Mouse (Mus musculus) myocyte (in vitro differentiated cells): ENCODE measurements around the gene Csf1.

Source experiments
- CEBPB ChIP-seq: IDR thresholded peaks from 2 replicates; pipeline ENCODE4 v1.6.1; 2011; ENCODE audit warnings: mild to moderate bottlenecking, moderate library complexity; ENCODE audit not compliant: poor library complexity, insufficient read depth, severe bottlenecking
- E2F4 ChIP-seq: IDR thresholded peaks from one replicate; pipeline ENCODE4 v1.6.1; 2011; ENCODE audit warnings: mild to moderate bottlenecking, control low read depth, moderate library complexity; ENCODE audit not compliant: insufficient read depth
- MAX ChIP-seq: IDR thresholded peaks from one replicate; pipeline ENCODE4 v1.6.1; 2011; ENCODE audit warnings: low read depth, mild to moderate bottlenecking, control low read depth
- MYOG ChIP-seq, 3 experiments: IDR thresholded peaks; one replicate each; pipeline ENCODE4 v1.6.1; 2011; ENCODE audit warnings: control low read depth in 2 of 3, low read depth in 2 of 3, mild to moderate bottlenecking in 2 of 3; ENCODE audit not compliant: insufficient read length in 2 of 3, control insufficient read depth in 1 of 3, insufficient read depth in 1 of 3
- POLR2A ChIP-seq: IDR thresholded peaks from one replicate; pipeline ENCODE4 v1.6.1; 2011; ENCODE audit warnings: low read depth, mild to moderate bottlenecking, control low read depth, moderate library complexity; ENCODE audit not compliant: insufficient read length
- POLR2AphosphoS2 ChIP-seq: IDR thresholded peaks from one replicate; pipeline ENCODE4 v1.6.1; 2011; ENCODE audit warnings: low read depth, control low read depth; ENCODE audit not compliant: insufficient read length

DNA sequence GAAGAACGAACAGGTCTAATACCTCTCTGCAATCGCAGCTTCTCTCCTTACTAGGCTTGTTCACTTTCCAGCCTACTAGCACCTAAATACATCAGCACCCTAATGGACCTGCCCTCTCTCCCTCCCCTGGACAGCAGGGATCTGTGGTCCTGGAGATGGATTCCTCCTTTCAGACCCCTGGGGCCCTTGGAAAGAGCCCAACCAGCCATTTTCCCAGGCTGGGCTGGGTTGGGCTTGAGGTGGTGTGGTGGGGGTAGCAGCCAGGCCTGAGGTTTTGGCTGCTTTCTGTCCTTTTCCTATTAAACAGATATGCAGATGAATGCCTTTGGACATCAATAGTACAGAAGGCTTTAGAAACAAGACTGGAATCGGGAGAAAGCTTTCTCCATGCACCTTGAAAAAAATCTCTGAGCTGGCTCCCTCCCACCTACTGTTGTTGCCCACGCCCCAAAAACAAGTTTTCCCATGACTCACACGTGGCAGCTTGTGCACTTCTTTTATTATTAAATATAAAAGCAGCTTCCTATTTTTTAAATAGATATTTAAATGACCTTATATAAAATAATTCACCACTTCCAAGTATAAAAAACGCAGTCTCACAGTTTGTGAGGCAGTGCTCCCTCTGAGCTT lies 19.6 kb downstream of the Csf1 start:
- TF ChIP-seq POLR2A (no peak), E2F4 (no peak), MYOG (IDR thresholded peaks at IDR 0.05; ENCODE audit: control insufficient read depth in 1 of 3, insufficient read depth in 1 of 3, insufficient read length in 2 of 3, low read depth in 2 of 3) (no peak), POLR2AphosphoS2 (peak; percentile 86), MAX (no peak), CEBPB (no peak)
